Mouse (Mus musculus) hindbrain, embryonic 11.5 days (tissue): ENCODE results near the gene Igf2bp3. TPM values are rescaled to one million over a fixed set of nuclear protein-coding genes. Genes with fewer than 3 reads are reported as not detected.

Experiments
- ATAC-seq: fragments of 200-750 bp; cut with Nextera tagmentation; 2 replicates; pipeline ENCODE4 v1.8.0; 2017; ENCODE audit warnings: mild to moderate bottlenecking, moderate TSS enrichment, moderate library complexity; ENCODE audit not compliant: low FRiP score
- DNase-seq: peaks from one replicate; pipeline ENCODE4 v3.0.0-alpha.2; 2015; ENCODE audit warnings: low spot score
- H3K27ac ChIP-seq: fragments of 300-500 bp; sonication (generic); 2 replicates; pipeline ENCODE4 v1.5.1; 2014; ENCODE audit warnings: mild to moderate bottlenecking, low read depth, low read length
- H3K27me3 ChIP-seq: fragments of 300-500 bp; sonication (generic); 2 replicates; pipeline ENCODE4 v1.6.1; 2014; ENCODE audit warnings: mild to moderate bottlenecking, low read length, moderate library complexity, mixed read lengths; ENCODE audit not compliant: control insufficient read depth, insufficient read depth
- H3K36me3 ChIP-seq: fragments of 300-500 bp; sonication (generic); 2 replicates; pipeline ENCODE4 v1.6.1; 2014; ENCODE audit warnings: mild to moderate bottlenecking, low read length, moderate library complexity, mixed read lengths; ENCODE audit not compliant: control insufficient read depth, insufficient read depth
- H3K4me1 ChIP-seq: fragments of 300-500 bp; sonication (generic); replicated peaks from 2 replicates; pipeline ENCODE4 v1.6.1; 2014; ENCODE audit warnings: low read length, mixed read lengths; ENCODE audit not compliant: control insufficient read depth, insufficient read depth
- H3K4me2 ChIP-seq: fragments of 300-500 bp; sonication (generic); replicated peaks from 2 replicates; pipeline ENCODE4 v1.6.1; 2014; ENCODE audit warnings: mild to moderate bottlenecking, low read depth, low read length
- H3K4me3 ChIP-seq: fragments of 300-500 bp; sonication (generic); 2 replicates; pipeline ENCODE4 v1.5.1; 2014; ENCODE audit warnings: low read depth, low read length
- H3K9ac ChIP-seq: fragments of 300-500 bp; sonication (generic); 2 replicates; pipeline ENCODE4 v1.6.1; 2014; ENCODE audit warnings: low read depth, low read length
- H3K9me3 ChIP-seq: fragments of 300-500 bp; sonication (generic); 2 replicates; pipeline ENCODE4 v1.6.1; 2016; ENCODE audit warnings: low read length; ENCODE audit not compliant: control insufficient read depth
- WGBS: fragments of 180-500 bp; shearing (Covaris S2); extraction: QIAGEN DNeasy Blood & Tissue Kit; methylation state at CpG from one replicate; pipeline ENCODE4 v1.1.7; 2014; 5-methylcytosine and 5-hydroxymethylcytosine counted together
- polyA plus RNA-seq: library from polyadenylated mRNA; unstranded; fragments of >200 nt; fragmentation: Nextera tagmentation; extraction: Ambion mirVana; gene quantifications from 2 replicates; pipeline ENCODE4 v1.2.1, GENCODE M21; 2014

The Igf2bp3 gene
- polyA plus RNA-seq, 1 experiment from 2014 or later: 133 TPM

DNA sequence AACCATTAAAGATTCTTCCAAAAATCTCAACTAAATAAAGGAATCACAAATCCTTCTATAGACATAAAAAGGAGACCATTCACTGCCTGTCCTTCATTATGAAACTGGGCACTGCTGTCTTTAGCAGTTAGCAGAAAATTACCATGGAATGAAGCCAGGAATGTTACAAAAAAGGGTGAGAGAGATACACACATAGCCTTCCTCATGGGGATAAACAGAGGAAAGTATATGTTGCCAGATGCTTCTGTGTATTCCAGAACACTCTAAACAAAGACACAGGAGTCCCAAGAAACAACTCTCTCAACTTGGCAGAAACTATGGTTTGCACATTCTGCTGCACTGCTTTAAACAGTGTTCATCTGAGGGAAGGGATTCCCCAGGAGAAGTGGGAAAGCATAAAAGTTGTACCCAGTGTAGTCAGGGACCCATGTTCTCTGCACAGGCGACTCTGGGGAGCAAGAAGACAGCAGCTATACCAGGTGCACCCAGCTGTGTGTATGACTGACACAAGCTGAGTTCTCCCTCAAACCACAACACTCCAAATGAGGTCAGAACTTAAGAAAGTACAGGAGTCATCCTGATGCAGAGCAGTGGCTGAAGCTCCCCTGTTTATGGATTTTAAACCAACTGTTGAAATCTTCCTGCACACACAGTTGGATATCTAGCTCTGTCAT is 95.2 kb downstream of the Igf2bp3 start:
- H3K27me3 ChIP-seq: no peaks in the 10 kb centered on the region
- no peaks in the 10 kb centered on the region for H3K9me3 ChIP-seq
- WGBS: 100% methylated on average over 1 of the region's 1 CpGs
- H3K4me2 ChIP-seq: no peak overlapping the region
- 0 out of 2 replicates have a peak, but pooled peaks cover 3% of the 10 kb centered on the region for H3K36me3 ChIP-seq
- H3K9ac ChIP-seq: no peak overlapping the region
- no peak overlapping the region for H3K27ac ChIP-seq
- H3K4me3 ChIP-seq: no peak overlapping the region
- DNase-seq (no peak), ATAC-seq (no peak)
- H3K4me1 ChIP-seq: no peaks in the 10 kb centered on the region

DNA sequence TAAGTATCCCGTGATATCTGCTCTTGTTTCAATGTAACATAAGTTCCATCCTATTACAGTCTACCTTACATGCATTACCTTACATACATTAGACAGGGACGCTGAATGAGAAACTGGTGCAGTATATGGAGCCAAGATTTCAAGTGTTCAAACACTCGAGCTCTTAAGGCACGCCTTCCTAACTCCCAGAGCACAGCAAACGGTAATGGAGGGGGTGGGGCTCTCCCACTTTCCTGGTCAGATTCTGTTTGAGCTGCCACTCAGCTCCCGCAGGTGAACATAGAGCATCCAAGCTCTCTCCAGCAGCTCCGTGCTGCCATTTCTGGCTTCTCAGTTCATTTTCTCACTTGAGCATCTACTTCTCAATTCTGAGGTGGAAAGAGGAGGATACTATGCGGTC is 96.3 kb downstream of the Igf2bp3 start:
- Histone ChIP-seq H3K27me3 (no peaks in the 10 kb centered on the region), H3K9me3 (no peaks in the 10 kb centered on the region), H3K27ac (no peak overlapping the region), H3K4me1 (no peaks in the 10 kb centered on the region), H3K4me2 (no peak overlapping the region), H3K36me3 (0 out of 2 replicates have a peak, but pooled peaks cover 3% of the 10 kb centered on the region), H3K9ac (no peak overlapping the region), H3K4me3 (no peak overlapping the region)
- no peak for DNase-seq
- WGBS: 89% methylated on average over 8 of the region's 8 CpGs
- ATAC-seq: no peak

DNA sequence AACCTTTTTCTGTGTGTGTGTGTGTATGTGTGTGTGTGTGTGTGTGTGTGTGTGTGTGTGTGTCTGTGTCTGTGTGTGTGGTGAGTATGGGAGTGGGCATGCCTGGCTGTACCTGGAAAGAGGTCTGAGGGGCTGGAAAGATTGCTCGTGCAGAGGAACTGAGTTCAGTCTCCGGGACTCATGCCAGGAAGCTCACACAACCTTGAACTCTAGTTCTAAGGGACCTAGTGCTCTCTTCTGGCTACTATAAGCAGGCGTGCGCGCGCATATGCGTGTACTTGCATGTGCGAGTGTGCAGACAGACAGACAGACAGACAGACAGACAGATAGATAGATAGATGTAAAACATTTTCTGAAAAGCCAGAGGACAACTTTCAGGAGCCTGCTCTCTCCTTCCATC is 98.5 kb downstream of the Igf2bp3 start:
- ATAC-seq (no peak), DNase-seq (no peak)
- H3K4me3 ChIP-seq: no peak overlapping the region
- H3K9me3 ChIP-seq: no peaks in the 10 kb centered on the region
- H3K4me1 ChIP-seq: no peaks in the 10 kb centered on the region
- 95% methylated on average over 8 of the region's 8 CpGs for WGBS
- H3K27ac ChIP-seq: no peak overlapping the region
- no peaks in the 10 kb centered on the region for H3K27me3 ChIP-seq
- no peak overlapping the region for H3K4me2 ChIP-seq
- 0 out of 2 replicates have a peak, but pooled peaks cover 3% of the 10 kb centered on the region for H3K36me3 ChIP-seq
- H3K9ac ChIP-seq: no peak overlapping the region

DNA sequence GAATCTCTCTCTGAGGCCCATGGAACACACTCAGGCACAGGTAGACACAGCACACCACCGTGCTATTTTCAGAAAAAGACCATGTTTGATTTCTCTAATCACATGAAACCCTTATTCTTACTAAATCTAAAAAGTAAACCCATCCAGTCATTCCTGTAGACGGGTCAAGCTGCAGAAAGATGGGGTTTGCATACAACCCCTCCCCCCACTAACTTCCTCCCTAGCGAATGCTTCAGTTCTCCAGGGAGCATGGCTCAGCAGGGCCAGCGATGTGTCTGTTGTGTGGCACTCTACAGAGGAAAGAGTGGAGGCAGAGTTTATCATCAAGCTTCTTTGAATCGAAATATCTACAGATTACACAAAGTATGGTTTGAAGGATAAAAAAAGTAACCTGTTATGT is 99.2 kb downstream of the Igf2bp3 start:
- no peak overlapping the region for H3K4me3 ChIP-seq
- H3K27me3 ChIP-seq: no peaks in the 10 kb centered on the region
- ATAC-seq (no peak), DNase-seq (no peak)
- H3K9me3 ChIP-seq: no peaks in the 10 kb centered on the region
- H3K4me2 ChIP-seq: no peak overlapping the region
- no peak overlapping the region for H3K9ac ChIP-seq
- H3K27ac ChIP-seq: no peak overlapping the region
- 87% methylated on average over 5 of the region's 5 CpGs for WGBS
- 0 out of 2 replicates have a peak, but pooled peaks cover 3% of the 10 kb centered on the region for H3K36me3 ChIP-seq
- no peaks in the 10 kb centered on the region for H3K4me1 ChIP-seq

DNA sequence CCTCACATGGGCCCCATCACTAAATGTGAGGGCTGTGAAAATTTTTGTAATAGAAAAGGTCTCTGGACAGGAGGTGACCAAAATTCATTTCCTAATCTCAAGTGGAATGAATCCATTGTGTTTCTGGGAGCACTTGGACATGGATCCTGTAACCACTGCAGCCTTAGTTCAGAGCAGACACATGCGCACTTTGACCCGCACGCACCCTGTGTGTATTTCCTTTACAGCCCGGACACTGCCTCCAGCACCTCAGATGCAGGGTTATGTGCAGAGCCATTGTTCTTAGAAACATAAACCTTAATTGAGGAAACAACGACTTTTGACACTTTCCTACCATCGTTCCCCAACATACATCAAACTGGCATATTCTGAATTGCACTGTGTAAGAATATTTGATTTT is 100.3 kb downstream of the Igf2bp3 start:
- ATAC-seq (no peak), DNase-seq (no peak)
- Histone ChIP-seq H3K4me2 (no peak overlapping the region), H3K4me3 (no peak overlapping the region), H3K9me3 (no peaks in the 10 kb centered on the region), H3K36me3 (0 out of 2 replicates have a peak, but pooled peaks cover 3% of the 10 kb centered on the region), H3K27ac (no peak overlapping the region), H3K4me1 (no peaks in the 10 kb centered on the region), H3K9ac (no peak overlapping the region), H3K27me3 (no peaks in the 10 kb centered on the region)
- WGBS: 82% methylated on average over 6 of the region's 6 CpGs

DNA sequence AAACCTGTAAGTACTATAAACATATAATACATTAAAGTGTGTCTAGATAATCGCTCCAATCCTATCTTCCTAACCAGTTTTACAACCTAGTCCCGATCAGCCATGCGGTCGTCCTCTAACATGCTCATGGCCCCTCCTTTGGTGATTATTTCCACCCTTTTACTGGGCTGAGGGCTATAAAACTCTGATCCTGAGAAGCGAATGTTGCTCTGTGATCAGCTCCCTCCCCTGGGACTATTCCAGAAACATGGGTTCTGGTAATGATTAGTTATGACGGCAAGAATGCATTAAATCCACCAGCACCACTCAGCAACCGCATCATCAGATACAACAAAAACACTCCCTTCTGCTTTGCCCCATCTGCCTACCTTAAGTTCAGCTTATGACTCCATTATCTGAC is 100.9 kb downstream of the Igf2bp3 start:
- no peak overlapping the region for H3K4me2 ChIP-seq
- 91% methylated on average over 7 of the region's 7 CpGs for WGBS
- no peak overlapping the region for H3K9ac ChIP-seq
- DNase-seq (no peak), ATAC-seq (no peak)
- peaks cover 3% of the 10 kb centered on the region; the same call in 1 of the 2 replicates for H3K36me3 ChIP-seq
- no peak overlapping the region for H3K27ac ChIP-seq
- no peaks in the 10 kb centered on the region for H3K9me3 ChIP-seq
- no peak overlapping the region for H3K4me3 ChIP-seq
- H3K27me3 ChIP-seq: no peaks in the 10 kb centered on the region
- no peaks in the 10 kb centered on the region for H3K4me1 ChIP-seq

DNA sequence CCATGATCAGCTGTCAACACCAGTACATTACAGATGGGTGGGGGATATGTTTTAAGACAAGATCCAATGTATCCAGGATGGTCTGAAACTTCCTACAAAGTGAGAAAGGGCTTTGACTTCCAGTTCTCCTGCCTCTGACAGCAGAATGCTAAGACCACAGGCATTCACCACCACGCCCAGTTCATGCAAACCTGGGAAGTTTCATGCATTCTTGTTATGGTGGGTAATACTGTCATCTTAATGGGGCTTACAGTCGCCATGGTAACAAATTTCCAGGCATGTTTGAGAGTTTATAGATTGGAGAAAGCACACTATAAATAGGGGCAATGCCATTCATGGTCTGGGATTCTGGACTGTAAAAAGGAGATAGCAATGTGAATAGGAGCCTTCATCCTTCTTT is 105.6 kb downstream of the Igf2bp3 start:
- H3K9ac ChIP-seq: no peak overlapping the region
- H3K9me3 ChIP-seq: no peaks in the 10 kb centered on the region
- no peaks in the 10 kb centered on the region for H3K4me1 ChIP-seq
- no peak for ATAC-seq
- H3K27ac ChIP-seq: no peak overlapping the region
- H3K36me3 ChIP-seq: peaks cover 7% of the 10 kb centered on the region
- H3K27me3 ChIP-seq: no peaks in the 10 kb centered on the region
- H3K4me3 ChIP-seq: no peak overlapping the region
- DNase-seq: no peak
- WGBS: 89% methylated on average over 2 of the region's 2 CpGs
- H3K4me2 ChIP-seq: no peak overlapping the region

DNA sequence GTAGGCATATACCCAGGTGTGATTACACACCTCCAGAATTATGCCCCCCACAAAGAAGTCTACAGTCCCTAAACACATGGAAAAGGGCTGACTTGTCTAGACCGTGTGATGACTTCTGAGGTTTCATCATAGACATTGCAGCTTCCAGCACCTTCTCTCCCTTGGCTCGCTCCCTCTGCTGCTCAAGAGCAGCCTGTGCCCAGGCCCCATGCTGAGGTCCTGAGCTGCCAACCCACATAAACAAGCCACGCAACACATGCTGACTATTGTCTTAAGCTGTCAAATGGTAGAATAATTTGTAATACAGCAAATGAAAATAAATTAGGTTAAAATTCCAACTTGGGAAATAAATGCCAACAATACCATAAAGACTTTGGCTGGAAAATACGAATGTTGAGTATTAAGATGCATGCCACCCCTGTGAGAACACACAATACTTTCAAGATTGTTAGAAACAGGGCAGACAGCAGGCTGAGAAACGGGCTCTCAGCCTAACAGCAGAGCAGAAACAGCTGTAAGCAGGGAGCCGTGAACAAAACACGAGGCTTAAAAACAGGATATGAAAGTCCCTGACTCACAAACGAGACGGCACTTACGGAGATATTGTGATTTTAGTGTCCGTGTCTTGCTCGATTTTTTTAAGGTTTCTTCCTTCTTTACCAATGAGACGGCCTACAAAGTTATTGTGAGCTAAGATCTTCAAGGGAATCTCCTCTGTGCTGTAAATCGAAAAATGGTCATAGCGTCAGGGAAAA is 107.8 kb downstream of the Igf2bp3 start:
- Histone ChIP-seq H3K9me3 (no peaks in the 10 kb centered on the region), H3K27me3 (no peaks in the 10 kb centered on the region), H3K4me2 (no peak overlapping the region), H3K4me3 (no peak overlapping the region), H3K36me3 (peaks cover 7% of the 10 kb centered on the region), H3K9ac (no peak overlapping the region), H3K27ac (no peak overlapping the region), H3K4me1 (no peaks in the 10 kb centered on the region)
- no peak for ATAC-seq
- no peak for DNase-seq
- WGBS: 95% methylated on average over 15 of the region's 15 CpGs

DNA sequence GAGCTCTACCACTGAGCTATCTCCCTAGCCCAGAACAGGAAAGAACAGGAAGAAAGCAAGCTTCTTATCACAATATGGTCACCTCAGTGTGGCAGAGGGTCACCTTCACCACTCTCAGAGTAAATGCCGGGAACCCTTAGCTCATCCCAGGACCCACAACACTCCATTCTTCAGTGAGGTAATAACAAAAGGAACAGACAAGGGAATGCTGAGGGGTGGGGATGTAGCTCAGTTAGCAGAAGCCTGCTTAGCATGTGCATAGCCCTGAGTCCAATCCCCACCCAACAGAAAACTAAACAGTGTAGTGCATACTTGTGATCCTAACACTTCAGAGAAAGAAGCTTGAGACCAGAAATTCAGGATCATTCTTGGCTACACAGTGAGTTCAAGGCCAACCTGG is 115.7 kb downstream of the Igf2bp3 start:
- H3K4me3 ChIP-seq: no peak overlapping the region
- ATAC-seq (no peak), DNase-seq (no peak)
- H3K4me2 ChIP-seq: no peak overlapping the region
- no peaks in the 10 kb centered on the region for H3K4me1 ChIP-seq
- no peak overlapping the region for H3K9ac ChIP-seq
- 93% methylated on average over 1 of the region's 1 CpGs for WGBS
- no peaks in the 10 kb centered on the region for H3K27me3 ChIP-seq
- H3K9me3 ChIP-seq: no peaks in the 10 kb centered on the region
- no peaks in the 10 kb centered on the region; the same call in 1 of the 2 replicates for H3K36me3 ChIP-seq
- no peak overlapping the region for H3K27ac ChIP-seq
